Mouse (Mus musculus) right cerebral cortex, postnatal 10 days (tissue): ENCODE data around the gene Sbf2.
"Not testable (repeated sequence)": the region's sequence is repeated elsewhere in the genome, so short reads cannot be mapped to it uniquely, and the experiment has no call there.

Experiments
- DNase-seq, 2 experiments: peaks; one replicate each; pipeline ENCODE4 v3.0.0; 2021; ENCODE audit warnings: low spot score in 2 of 2

Sbf2 gene

DNA sequence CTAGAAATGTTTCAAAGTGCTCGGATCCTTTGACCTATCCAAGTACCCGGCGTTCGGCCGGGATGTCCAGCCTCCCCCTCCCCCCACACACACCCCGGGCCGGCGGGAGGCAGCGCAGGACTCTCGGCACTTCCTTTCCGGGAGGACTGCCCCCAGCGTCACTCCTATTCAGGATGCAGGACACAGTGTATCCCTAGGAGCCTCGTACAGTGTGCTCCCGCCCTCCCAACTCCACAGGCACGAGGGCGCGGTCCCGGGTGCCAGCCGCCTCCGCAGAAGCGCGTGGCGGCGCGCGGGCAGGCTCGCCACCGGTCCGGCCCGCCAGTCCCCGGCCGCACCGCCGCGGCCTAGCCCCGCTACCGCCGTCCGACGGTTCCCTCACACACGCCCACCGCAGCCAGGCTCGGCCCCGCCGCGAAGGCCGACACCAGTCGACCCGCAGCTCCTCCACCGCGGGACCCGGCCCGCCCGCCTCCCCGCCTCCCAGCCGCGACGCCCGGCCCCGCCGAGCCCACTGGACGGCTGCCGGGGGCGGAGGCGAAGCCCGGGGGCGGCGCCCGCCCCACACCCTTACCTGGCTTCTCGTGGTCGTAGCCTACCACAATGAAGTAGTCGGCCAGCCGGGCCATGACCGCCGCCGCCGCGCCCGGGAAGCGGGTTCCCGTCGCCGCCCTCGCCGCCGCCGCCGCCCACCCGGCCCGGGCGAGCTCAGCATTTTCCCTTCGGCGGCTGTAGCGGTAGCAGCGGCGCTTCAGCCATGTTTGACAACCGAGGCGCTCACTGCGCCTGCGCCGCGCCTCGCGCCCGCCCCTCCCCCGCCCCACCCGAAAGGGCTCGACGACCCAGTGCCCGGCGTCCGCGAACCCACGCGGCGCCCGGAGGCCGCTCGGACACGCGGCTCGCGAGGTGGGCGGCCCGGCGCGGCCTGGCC, at the start of gene Sbf2:
TSS of gene Sbf2 (minus strand) at position 790 of the 931 bp plus-strand sequence.
- DNase-seq = peak; percentile 79 to 85

DNA sequence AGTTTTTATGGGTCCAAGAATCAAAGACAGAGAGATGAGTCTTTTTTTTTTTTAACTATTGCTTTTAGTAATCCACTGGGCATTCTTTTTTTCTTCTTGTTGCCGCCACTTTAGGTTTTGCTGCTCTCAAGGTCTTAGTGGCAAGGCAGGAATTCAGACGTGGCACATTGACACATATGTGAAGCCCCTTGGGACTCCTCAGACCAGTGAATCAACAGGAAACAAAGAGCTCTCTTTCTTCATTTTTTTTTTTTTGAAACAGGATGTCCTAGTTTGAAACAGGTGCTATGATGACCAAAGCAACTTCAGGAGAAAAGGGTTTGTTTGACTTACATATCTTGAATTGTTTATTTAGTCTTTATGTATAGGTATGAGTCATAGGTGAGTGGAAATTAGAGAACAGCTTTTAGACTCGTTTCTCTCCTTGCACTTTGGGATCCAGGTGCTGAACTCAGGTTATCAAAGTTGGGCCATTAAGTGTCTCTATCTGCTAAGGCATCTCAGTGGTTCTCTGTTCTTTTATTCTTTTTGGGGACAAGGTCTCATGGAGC, 43.7 kb upstream of the Sbf2 start:
- DNase-seq = no peak

DNA sequence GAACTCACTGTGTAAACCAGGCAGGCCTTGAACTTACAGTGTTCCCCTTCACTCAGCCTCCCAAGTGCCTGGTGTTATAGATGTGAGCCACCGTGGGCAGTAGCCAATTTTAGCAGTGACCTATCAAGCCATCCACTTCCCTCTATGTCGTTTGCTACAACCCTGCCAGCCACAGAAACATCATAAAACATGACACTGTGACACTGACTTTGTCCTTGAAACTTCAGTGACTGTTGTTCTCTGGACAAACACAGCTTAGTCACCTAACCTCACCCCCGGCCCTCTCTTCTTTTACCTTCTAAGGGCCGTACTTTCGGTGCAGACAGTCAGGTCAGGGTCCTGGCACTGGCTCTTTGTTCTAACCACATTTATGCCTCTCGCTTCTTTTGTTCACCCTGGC, 41.2 kb upstream of the Sbf2 start:
- DNase-seq = no peak

DNA sequence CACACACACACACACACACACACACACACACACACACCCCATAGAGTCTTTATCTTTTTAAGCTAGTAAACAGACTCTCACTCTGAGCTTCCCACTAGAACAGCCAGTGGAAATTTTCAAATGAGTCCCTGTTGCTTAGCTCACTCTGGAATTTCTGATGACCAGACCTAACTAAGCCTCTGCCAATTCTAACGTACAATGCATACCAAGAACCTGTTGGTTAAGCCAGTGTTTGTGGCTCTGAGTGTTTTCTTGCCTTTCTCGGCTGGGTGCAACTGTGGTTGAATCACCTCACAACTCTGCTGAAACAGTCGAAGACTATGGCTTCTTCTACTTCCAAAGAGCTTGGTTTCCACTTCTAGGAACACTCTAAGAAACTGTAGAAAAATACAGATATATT, 40.5 kb upstream of the Sbf2 start:
- no peak for DNase-seq

DNA sequence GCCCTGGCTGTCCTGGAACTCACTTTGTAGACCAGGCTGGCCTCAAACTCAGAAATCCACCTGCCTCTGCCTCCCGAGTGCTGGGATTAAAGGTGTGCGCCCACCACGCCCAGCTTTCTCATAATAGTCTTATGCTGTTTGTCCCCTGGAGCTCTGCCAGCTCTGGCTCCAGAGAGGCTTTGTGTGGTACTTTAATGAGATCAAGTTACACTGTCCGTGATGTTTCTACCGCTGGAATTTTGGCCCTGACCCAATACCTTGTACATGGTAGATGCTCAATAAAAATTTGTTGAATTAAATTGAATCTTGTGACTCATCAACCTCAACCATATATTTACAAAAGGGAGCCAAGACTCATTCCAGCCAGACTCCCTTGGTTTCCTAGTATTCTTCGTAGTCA, 36.4 kb upstream of the Sbf2 start:
- DNase-seq = no peak

DNA sequence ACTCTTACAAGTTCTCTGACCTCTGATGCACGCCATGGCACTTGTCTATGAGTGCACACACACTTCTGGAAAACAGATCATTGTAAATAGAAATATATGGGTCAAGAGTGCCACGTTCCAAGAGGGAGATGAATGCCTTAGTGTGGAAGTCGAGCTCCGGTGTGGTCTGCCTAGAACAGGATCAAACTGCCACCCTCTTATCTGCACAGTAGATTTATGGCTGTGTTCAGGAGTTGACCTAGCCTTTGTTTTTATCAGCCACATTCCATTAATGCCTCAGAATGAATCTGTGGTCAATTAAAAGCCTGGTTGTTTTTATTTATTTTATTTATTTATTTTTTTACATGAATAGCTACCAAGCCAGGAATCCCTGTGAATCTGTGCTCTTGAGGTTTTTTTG, 35.8 kb upstream of the Sbf2 start:
- no peak for DNase-seq

DNA sequence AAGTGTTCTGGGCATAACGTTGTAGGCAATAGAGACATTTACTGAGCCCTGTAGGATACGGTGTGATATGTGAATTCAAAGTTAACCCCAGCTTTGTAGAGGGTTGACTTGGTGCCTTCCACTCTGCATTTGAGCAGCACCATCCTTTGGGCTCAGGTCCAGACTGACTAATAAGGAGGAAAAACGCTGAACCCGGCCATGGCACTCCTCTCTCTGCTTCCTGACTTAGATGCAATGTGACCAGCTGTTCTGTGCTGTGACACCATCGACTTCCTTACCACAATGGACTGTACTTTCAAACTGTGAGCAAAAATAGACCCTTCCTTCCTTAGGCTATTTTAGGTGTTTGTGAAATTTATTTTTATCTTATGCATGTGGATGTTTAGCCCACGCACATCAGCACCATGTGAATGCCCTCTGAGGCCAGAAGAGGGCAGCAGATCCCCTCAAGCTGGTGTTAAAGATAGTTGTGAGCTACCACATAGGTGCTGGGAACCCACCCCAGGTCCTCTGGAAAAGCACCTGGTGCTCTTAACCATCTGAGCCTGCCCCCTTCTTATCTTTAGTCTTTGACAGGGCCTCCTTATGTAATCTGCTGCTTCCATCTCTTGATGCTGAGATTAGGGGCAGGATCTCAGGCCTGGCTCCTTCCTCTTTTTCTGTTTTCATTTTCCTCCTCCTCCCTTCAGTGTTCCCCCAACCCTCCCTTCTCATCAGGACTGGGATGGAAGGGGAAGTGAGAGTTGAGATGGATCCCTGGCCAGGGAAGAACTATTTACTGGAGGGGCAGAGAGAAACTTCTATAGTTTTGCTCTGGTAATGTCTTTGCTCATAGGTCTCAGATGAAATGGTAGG, 34.6 kb upstream of the Sbf2 start:
- DNase-seq = no peak

DNA sequence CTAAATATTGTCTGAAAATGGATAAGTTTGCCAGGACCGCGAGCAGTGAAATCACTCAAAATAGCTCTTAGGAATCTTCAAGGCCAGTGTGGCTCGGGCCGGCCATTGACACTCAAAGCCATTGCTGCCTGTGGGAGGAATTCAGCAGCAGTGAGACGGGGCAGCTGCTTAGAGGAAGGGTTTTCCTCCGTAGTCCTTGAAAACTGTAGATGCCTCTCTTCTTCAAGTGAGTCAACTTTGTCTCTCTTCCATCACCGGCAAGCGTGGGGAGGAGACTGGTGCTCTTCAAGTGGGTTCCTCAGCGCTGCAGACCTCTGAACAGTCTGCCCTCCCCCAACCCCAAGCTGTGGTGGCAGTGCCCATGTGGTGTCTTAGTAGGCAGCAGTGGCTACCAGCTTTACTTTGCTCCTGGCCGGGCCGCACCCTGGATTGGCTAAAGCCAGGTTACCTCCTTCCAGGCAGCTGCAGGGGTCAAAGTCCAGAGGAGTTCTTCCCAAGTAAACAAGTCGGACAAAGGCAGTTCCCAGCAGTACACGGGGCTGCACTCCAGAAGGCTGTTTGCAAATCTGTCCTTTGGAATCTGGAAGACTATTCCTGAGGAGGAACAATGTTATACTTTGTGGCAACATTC, 33.8 kb upstream of the Sbf2 start:
- no peak for DNase-seq

DNA sequence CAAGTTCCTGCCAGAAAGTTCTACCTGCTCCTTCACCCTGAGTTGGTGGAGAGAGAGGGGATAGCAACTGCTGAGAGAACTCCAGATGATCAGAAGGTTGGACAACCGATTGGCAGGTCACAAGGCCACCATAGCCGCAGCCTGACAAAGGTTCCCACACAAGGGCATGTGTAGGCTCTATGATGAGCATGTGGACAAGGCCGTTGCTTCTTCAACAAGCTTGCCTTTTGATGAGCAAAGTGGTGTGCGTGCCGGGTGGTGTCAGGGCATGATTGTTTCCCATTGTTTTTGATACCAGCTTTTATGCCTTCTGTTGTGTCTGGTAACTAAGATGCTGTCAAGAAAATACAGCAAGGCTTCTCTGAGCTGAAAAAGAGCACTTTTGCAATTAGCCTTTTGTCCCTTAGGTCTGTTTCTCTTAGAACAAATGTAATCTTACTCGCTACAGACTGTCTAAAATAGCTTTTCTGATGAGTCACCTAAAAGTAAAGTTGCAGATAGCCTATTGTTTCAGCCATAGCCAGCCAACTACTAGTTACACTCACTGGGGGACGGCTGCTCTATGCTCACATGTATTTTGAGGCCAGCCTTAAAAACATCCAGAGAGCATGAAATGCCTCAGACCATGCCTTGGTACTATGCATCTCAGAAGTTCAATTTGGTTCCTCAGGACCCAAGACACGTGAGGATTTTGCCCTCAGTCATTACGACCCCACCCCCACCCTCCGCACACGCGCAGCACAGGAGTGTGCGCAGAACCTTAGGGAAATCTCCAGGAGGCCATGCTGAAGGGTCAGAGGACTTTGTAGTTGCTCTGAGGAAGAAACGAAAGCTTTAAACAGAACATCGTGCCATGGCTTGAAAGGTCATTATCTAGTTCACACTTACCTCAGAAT, 33.1 kb upstream of the Sbf2 start:
- DNase-seq = no peak

DNA sequence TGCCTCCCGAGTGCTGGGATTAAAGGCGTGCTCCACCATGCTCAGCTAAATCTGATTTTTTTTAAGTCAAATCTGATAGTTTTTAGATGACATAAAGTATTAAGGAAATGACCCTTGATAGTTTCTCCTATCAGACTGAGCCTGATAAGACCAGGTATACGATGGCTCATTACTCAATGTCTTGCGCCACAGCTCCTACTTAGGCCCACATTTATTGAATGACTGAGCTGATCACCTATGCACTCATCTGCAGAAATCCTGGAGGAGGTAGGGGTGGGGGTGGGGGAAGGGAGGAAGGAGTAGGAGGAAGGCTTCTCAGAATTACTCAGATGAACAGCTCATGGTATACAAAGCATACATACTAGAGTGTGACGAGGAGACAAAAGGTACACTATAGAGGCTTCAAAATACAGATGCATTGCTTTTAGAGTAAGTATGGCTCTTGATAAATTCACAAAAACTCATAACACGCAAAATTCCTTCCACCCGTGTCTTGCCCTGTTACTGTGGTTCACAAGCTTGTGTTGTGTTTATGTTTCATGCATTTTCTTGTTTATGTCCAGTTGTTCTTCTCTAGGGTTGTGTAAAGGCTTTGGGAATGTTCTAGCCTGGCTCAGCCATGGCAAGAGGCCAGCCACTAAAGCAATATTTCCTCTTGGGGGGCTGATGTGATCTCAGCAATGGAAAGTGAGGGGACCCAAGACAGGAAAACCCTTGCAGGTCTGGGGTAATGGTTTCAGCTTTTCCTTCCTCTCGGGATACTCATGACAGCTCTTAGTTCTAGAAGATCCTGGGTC, 32.1 kb upstream of the Sbf2 start:
- DNase-seq = no peak

DNA sequence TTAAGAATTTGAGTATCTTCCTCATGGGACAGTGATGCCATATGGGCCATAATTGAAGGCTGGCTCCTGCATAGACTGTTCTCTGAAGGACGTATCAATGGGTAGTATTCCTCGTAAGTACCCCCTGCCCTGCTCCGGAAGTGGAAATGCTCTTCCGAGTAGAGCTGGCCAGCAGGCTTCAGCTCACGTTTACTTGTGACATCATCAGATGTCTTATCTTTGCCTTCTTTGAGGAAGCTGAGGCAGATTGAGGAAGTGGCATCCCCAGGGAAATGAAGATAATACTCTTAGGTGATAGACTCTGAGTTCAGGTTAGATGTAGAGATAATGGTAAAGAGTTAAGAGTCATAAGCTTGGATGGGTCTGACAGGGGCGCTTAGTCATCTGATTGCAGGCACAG, 31.1 kb upstream of the Sbf2 start:
- no peak for DNase-seq

DNA sequence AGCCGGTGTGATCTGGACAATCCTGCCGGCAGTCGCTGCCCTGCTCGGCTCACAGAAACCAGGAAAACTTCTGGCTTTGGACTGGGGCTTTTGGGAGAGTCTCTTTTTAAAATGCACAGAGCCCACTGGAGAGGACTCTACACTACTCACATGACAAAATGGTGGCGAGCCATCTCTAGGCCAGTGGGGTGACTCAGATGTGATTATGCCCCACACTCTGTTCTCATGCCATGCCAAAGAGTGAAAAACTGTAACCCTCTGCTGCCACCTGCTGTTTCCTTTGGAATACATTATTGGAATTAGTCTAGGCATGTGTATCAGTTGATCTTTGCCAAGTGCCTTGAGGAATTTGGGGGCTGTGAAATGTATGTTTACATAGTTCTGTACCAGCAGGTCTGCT, 30.6 kb upstream of the Sbf2 start:
- DNase-seq = peak; percentile 63 to 69

DNA sequence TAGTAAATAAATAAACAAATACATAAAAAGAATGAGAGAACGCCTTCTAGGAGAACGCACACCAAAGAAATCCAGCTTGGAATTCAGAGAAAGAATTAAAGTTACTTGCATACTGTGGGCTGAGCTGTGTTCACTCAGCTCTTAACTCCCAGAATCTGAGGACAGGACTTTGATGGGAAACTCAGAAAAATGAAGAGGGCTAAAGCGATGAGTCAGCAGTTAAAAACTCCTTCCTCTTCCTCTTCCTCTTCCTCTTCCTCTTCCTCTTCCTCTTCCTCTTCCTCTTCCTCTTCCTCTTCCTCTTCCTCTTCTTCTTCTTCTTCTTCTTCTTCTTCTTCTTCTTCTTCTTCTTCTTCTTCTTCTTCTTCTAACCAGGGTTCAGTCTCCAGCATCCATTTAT, 25.2 kb upstream of the Sbf2 start:
- not testable (repeated sequence) for DNase-seq

DNA sequence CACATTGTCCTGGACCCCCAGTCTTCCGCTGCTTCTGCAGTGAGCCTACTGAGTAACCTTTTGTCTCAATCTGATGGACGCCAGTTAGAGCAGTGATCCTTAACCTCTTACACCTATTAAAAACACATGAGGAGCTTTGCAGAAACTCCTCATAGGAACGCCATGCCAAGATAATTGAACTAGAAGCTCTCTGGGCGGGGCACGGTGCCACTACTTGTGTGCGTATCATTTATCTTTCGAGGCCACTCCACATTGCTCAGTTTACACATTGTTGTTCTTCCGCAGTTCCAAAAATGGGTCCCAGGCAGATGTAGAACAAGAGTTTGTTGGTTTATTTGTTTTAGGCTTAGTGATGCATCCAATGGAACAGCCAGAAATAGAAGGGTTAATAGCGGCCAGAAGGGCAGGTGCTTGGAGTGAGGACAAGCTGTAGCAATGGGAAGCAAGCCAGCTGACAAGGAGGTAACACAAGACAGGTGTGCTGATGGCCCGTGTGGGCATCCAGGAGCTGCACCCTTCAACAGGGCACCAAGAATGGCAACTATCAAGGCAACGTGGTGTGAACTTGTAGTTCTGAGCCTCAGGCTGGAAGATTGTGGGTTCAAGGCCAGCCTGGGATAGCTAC, 24.7 kb upstream of the Sbf2 start:
- no peak for DNase-seq

DNA sequence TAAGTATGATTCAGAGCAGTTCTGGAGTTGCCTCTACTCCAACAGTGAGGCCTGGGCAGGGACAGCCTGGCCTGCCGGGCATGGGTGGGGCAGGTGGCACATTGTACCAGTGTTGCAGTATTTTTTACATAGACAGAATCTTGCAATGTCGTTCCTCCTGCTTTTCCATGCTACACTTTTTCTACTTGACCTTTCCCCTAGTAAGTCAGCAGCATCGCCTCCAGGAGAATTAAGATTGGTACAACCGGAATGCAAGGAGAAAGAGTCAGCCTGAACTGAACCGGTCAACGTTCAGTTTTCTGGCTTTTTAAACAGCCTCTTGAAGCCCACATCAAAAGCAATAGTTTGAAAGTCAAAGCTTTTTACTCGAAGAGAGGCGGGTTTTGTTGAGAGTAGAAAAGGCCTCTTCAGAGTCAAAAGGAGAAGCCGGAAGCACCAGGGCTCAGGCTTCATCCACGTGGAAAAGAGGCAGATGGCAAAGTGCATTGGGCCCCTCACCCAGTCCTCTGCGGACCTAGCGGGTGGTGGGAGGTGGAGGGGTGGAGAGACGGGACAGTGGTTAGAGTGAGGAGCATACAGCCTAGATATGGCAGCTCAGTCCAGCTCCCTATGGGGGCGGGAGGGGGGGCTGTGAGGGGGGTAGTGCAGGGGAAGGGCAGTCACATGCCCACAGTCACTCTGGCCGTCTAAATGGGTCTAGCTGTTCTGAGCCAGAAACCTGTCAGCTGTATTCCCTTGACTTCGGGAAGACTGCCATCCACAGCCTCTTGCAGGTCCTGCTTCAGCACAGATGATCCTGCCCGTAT, 23.8 kb upstream of the Sbf2 start:
- no peak for DNase-seq

DNA sequence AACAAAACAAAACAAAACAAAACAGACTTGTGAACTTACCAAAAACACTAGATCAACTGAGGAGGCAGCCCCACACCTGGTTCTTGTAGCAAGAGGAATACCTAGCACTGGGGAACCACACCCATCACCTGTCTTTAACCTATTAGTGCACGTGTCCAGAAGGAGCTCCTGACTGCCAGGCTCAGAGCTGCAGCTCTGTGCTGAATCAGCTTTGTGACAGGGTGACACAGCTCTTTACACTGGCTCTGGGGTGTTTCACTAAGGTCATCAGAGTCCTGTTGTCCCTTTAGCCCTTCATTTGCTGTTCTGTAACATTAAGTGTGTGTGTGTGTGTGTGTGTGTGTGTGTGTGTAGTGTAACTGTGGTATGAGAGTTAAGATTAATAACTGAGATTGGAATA, 21.8 kb upstream of the Sbf2 start:
- no peak for DNase-seq

DNA sequence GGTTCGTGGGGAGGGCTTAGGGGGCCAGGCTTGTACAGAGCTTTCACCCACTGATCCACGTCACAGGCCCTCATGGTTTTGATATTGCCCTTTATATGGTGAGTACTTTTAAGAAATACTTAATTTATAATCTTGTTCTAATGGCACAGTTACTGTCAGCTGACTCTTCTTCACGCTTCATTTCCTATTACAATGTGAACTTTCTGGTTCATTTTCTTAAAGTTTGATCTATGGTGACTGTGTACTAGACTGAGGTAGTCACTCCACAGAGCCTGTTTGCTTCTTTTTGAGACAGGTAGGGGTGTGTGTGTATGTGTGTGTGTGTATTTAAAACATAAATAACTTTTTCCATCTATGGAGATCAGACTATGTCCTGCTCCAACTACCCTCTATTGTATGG, 21.2 kb upstream of the Sbf2 start:
- DNase-seq = no peak

DNA sequence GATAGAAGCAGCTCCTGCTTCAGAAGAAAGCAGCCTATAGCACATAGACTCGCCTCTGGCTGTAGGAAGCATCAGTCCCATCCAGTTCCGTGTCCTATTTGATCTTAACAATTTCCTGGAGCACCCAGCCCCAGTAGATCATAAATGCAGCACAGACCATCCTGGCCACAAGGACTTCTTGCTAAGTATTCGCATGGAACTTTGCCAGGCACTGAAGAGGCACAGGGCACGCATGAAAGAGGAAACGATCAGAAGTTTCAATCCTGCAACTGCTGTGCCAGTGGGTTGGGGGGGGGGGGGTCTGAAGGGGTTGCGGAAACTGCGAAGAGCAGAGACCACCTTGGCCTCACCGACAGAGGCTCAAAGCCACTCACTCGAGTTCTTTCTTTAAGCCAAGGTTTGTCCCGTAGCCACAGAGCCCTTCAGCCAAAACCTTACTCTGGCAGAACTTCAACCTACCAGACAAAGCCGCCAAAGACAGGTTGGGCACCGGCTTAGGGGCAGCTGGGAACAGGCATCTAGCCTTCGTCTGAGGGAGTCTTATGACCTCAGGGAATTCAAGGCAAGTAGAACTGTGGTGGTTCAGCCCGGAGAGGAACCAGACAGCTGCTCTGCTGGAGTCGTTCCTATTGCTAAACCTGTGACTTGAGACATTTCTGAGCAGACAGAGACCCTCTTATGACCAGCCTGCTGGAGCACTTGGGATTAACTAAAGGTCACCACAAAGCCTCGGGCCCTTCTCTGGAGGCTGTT, 16.6 kb upstream of the Sbf2 start:
- DNase-seq = no peak
